In genomic region chr3:35480714-35481695, GRCm38 (mm10) we compare ENCODE assay signal across 14 mouse cellular contexts.
DNase-seq lines count a peak whose midpoint lies in the region; ATAC-seq and TF ChIP-seq lines count a peak whose summit lies in the region.
"Had no signal": no experiment of that assay in that cellular context is flagged by ENCODE, and none has a peak within 500 bp of the region (broad histone marks: within the 10 kb centered on the region; RNA-seq: fewer than 3 reads in every experiment).

No protein-coding gene starts in this region.

- WGBS in heart, embryonic 14.5 days = 45% methylated on average over 18 of the region's 18 CpGs
- WGBS in heart, adult 2 months = 50% methylated on average over 18 of the region's 18 CpGs
- 58% methylated on average over 18 of the region's 18 CpGs for WGBS in forebrain, embryonic 11.5 days
- WGBS in hindbrain, embryonic 14.5 days = 35% methylated on average over 18 of the region's 18 CpGs
- WGBS in neural tube, embryonic 12.5 days = 46% methylated on average over 18 of the region's 18 CpGs

- H3K79me2 ChIP-seq in heart, adult 2 months (replicated peaks; ENCODE audit: control insufficient read depth, insufficient read depth, low read length) = no peaks in the 10 kb centered on the region

- H3K27ac ChIP-seq in heart, embryonic 14.5 days (replicated peaks in 1 of 2; ENCODE audit: control insufficient read depth in 1 of 2, insufficient read depth in 1 of 2, low read depth in 2 of 2, low read length in 2 of 2) = no peak overlapping the region
- H3K27ac ChIP-seq in heart, adult 2 months = no peak overlapping the region
- H3K27ac ChIP-seq in forebrain, embryonic 11.5 days (ENCODE audit: low read depth, low read length) = no peak overlapping the region
- no peak overlapping the region for H3K27ac ChIP-seq in hindbrain, embryonic 14.5 days
- H3K27ac ChIP-seq in neural tube, embryonic 12.5 days = no peak overlapping the region
- H3K27ac ChIP-seq: limb, embryonic 13.5 days had no signal

- H3K27me3 ChIP-seq in heart, embryonic 14.5 days (ENCODE audit: control insufficient read depth, insufficient read depth, low read length) = peaks cover 5% of the 10 kb centered on the region
- H3K27me3 ChIP-seq in heart, adult 2 months (ENCODE audit: control insufficient read depth, insufficient read depth, low read length) = no peaks in the 10 kb centered on the region
- H3K27me3 ChIP-seq in forebrain, embryonic 11.5 days (ENCODE audit: control insufficient read depth, insufficient read depth, low read length) = no peaks in the 10 kb centered on the region
- no peaks in the 10 kb centered on the region for H3K27me3 ChIP-seq in hindbrain, embryonic 14.5 days (ENCODE audit: control insufficient read depth, insufficient read depth, low read length)
- H3K27me3 ChIP-seq in neural tube, embryonic 12.5 days (replicated peaks) = no peaks in the 10 kb centered on the region

- no peak overlapping the region for H3K4me3 ChIP-seq in heart, embryonic 14.5 days (ENCODE audit: control insufficient read depth in 1 of 2, insufficient read depth in 1 of 2, low read depth in 1 of 2, low read length in 2 of 2)
- H3K4me3 ChIP-seq in heart, adult 2 months = no peak overlapping the region
- no peak overlapping the region for H3K4me3 ChIP-seq in forebrain, embryonic 11.5 days (ENCODE audit: low read depth, low read length)
- H3K4me3 ChIP-seq in hindbrain, embryonic 14.5 days (replicated peaks; ENCODE audit: low read length) = no peak overlapping the region
- no peak overlapping the region for H3K4me3 ChIP-seq in neural tube, embryonic 12.5 days
- H3K4me3 ChIP-seq: limb, embryonic 13.5 days had no signal

- intact Hi-C loops in heart, adult 2 months (cut with DNase I) = loop anchor here (5.0 to 10.0 kb wide), 3 partner anchors 376 to 1656 kb away; no protein-coding TSS in a partner anchor

- no peak for TF ChIP-seq EP300 in heart, adult 2 months (IDR thresholded peaks at IDR 0.05; ENCODE audit: insufficient read depth, low read depth, low read length)

- H3K4me2 ChIP-seq in heart, embryonic 14.5 days (ENCODE audit: low read length) = peak overlapping the region; percentile 64
- H3K4me2 ChIP-seq in forebrain, embryonic 11.5 days (ENCODE audit: low read depth, low read length, severe bottlenecking) = no peak overlapping the region
- no peak overlapping the region for H3K4me2 ChIP-seq in hindbrain, embryonic 14.5 days (replicated peaks)
- H3K4me2 ChIP-seq in neural tube, embryonic 12.5 days (replicated peaks) = 0 out of 2 replicates have a peak overlapping the region, but pooled peaks have one; percentile 31
- H3K4me2 ChIP-seq: limb, embryonic 13.5 days had no signal

- no peaks in the 10 kb centered on the region for H3K9me3 ChIP-seq in heart, embryonic 14.5 days (ENCODE audit: control insufficient read depth, low read length)
- no peaks in the 10 kb centered on the region for H3K9me3 ChIP-seq in forebrain, embryonic 11.5 days (ENCODE audit: control insufficient read depth, low read length)
- no peaks in the 10 kb centered on the region for H3K9me3 ChIP-seq in hindbrain, embryonic 14.5 days (ENCODE audit: control insufficient read depth, low read length)
- no peaks in the 10 kb centered on the region for H3K9me3 ChIP-seq in neural tube, embryonic 12.5 days
- H3K9me3 ChIP-seq: G1E; limb, embryonic 13.5 days had no signal

- H3K9ac ChIP-seq in heart, embryonic 14.5 days (ENCODE audit: low read length) = no peak overlapping the region
- no peak overlapping the region for H3K9ac ChIP-seq in heart, adult 2 months (ENCODE audit: low read depth, low read length)
- no peak overlapping the region for H3K9ac ChIP-seq in forebrain, embryonic 11.5 days (ENCODE audit: low read length)
- H3K9ac ChIP-seq in hindbrain, embryonic 14.5 days = no peak overlapping the region
- no peak overlapping the region for H3K9ac ChIP-seq in neural tube, embryonic 12.5 days
- H3K9ac ChIP-seq: limb, embryonic 13.5 days had no signal

- no peak for TF ChIP-seq CTCF in heart, adult 2 months (IDR thresholded peaks at IDR 0.05)

- DNase-seq in heart, adult 2 months = no peak
- no peak for DNase-seq in forebrain, embryonic 11.5 days (ENCODE audit: low spot score)
- DNase-seq in hindbrain, embryonic 14.5 days (ENCODE audit: low spot score) = no peak
- no peak for DNase-seq in cerebellum, adult 11-12 months
- DNase-seq in B cell, adult 2 months = no peak
- no peak for DNase-seq in T-cell, adult 2 months (ENCODE audit: low spot score)
- DNase-seq: adrenal gland, postnatal 36 days; gastrocnemius, postnatal 14 days; lung, adult 18-20 months had no signal

- H3K36me3 ChIP-seq in heart, embryonic 14.5 days (ENCODE audit: control insufficient read depth, insufficient read depth, low read length) = no peaks in the 10 kb centered on the region
- H3K36me3 ChIP-seq in heart, adult 2 months (ENCODE audit: control insufficient read depth, insufficient read depth, low read length) = no peaks in the 10 kb centered on the region
- no peaks in the 10 kb centered on the region for H3K36me3 ChIP-seq in forebrain, embryonic 11.5 days (ENCODE audit: control insufficient read depth, insufficient read depth, low read length)
- no peaks in the 10 kb centered on the region for H3K36me3 ChIP-seq in hindbrain, embryonic 14.5 days (replicated peaks; ENCODE audit: control insufficient read depth, insufficient read depth)
- no peaks in the 10 kb centered on the region for H3K36me3 ChIP-seq in neural tube, embryonic 12.5 days
- H3K36me3 ChIP-seq: G1E; limb, embryonic 13.5 days had no signal

- TF ChIP-seq POLR2A in heart, adult 2 months (IDR thresholded peaks at IDR 0.05; ENCODE audit: insufficient read depth, low read depth, low read length) = no peak

- peaks cover 0 to 17% of the 10 kb centered on the region in 2 experiments; a peak in 2 of 4 replicates for H3K4me1 ChIP-seq in heart, embryonic 14.5 days (ENCODE audit: control insufficient read depth in 2 of 2, insufficient read depth in 2 of 2, low read length in 2 of 2)
- no peaks in the 10 kb centered on the region for H3K4me1 ChIP-seq in heart, adult 2 months (ENCODE audit: control insufficient read depth, insufficient read depth, low read length)
- H3K4me1 ChIP-seq in forebrain, embryonic 11.5 days (replicated peaks; ENCODE audit: control insufficient read depth, insufficient read depth, low read length) = peaks cover 8% of the 10 kb centered on the region
- H3K4me1 ChIP-seq in hindbrain, embryonic 14.5 days (replicated peaks; ENCODE audit: control insufficient read depth, insufficient read depth, low read length) = peaks cover 5% of the 10 kb centered on the region; the same call in 1 of the 2 replicates
- peaks cover 15% of the 10 kb centered on the region for H3K4me1 ChIP-seq in neural tube, embryonic 12.5 days
- H3K4me1 ChIP-seq: limb, embryonic 13.5 days had no signal

- no peak for ATAC-seq in heart, embryonic 14.5 days (ENCODE audit: insufficient number of reproducible peaks, insufficient read depth, low FRiP score, low read depth)
- ATAC-seq in forebrain, embryonic 11.5 days (replicated peaks; ENCODE audit: low FRiP score) = 0 out of 2 replicates have a peak, but pooled peaks have one; percentile 27
- peak; percentile 49; the same call in 1 of the 2 replicates for ATAC-seq in hindbrain, embryonic 14.5 days (ENCODE audit: low FRiP score)
- peak; percentile 73; the same call in 1 of the 2 replicates for ATAC-seq in neural tube, embryonic 12.5 days (ENCODE audit: low FRiP score, low read depth)
- ATAC-seq: intestine, embryonic 16.5 days had no signal

Comparison
In these comparisons a context has a peak if more than half of its experiments do, and no peak if none do; other contexts are left out.
1. H3K4me2 ChIP-seq: peak in heart, embryonic 14.5 days (single experiment) and neural tube, embryonic 12.5 days (single experiment); none in forebrain, embryonic 11.5 days (single experiment) and hindbrain, embryonic 14.5 days (single experiment).